In the genomic region with DNA sequence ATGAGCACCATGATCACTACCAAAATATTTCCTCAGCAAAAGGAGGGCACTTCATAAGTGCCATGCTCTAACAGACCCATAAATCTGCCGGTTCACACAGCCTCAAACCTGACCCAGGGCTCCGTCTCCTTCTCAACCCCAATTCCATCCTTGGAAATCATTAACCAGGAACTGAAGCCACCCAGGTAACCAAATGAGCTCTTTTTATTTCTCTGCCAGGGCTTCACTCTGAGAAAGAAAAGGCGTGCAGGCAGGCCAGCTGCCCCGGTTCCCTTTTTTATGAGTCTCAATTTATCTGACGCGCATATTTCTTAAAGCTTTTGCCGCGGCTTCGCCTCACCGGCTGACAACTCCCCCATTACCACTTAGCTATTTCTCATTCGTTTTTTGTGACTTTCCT, we compare ENCODE assay signal across 22 mouse cellular contexts.
DNase-seq lines count a peak whose midpoint lies in the region; ATAC-seq lines count a peak whose summit lies in the region.
"Had no signal": no experiment of that assay in that cellular context is flagged by ENCODE, and none has a peak within 500 bp of the region (broad histone marks: within the 10 kb centered on the region; RNA-seq: fewer than 3 reads in every experiment).

No protein-coding gene starts in this region.

- H3K27ac ChIP-seq in neural tube, embryonic 11.5 days (ENCODE audit: low read depth, low read length): no peak overlapping the region
- H3K27ac ChIP-seq in kidney, embryonic 14.5 days (ENCODE audit: low read depth, low read length): peak overlapping the region; percentile 47; the same call in 1 of the 2 replicates
- H3K27ac ChIP-seq in forebrain, embryonic 14.5 days (ENCODE audit: low read depth, low read length): no peak overlapping the region
- H3K27ac ChIP-seq: embryonic facial prominence, embryonic 10.5 days; gastrocnemius, adult 2 months; heart, adult 2 months; hindbrain, embryonic 10.5 days; lung, embryonic 15.5 days; midbrain, embryonic 12.5 days had no signal

- H3K4me2 ChIP-seq in neural tube, embryonic 11.5 days (ENCODE audit: low read depth): no peak overlapping the region
- H3K4me2 ChIP-seq in kidney, embryonic 14.5 days (replicated peaks; ENCODE audit: low read depth, low read length): no peak overlapping the region
- no peak overlapping the region for H3K4me2 ChIP-seq in forebrain, embryonic 14.5 days (ENCODE audit: low read length)
- H3K4me2 ChIP-seq: lung, embryonic 15.5 days; midbrain, embryonic 12.5 days had no signal

- no peaks in the 10 kb centered on the region for H3K27me3 ChIP-seq in neural tube, embryonic 11.5 days (ENCODE audit: control insufficient read depth, insufficient read depth, low read length)
- no peaks in the 10 kb centered on the region for H3K27me3 ChIP-seq in kidney, embryonic 14.5 days (ENCODE audit: control insufficient read depth, insufficient read depth, low read length)
- H3K27me3 ChIP-seq in forebrain, embryonic 14.5 days (replicated peaks; ENCODE audit: control insufficient read depth, insufficient read depth, low read length): no peaks in the 10 kb centered on the region
- H3K27me3 ChIP-seq: lung, embryonic 15.5 days; midbrain, embryonic 12.5 days had no signal

- intact Hi-C loops in left cerebral cortex, postnatal 10 days (cut with DNase I): no loop called here

- H3K9me3 ChIP-seq in neural tube, embryonic 11.5 days (ENCODE audit: control insufficient read depth, low read length): no peaks in the 10 kb centered on the region
- no peaks in the 10 kb centered on the region for H3K9me3 ChIP-seq in kidney, embryonic 14.5 days (ENCODE audit: control insufficient read depth, low read length)
- H3K9me3 ChIP-seq in forebrain, embryonic 14.5 days (replicated peaks; ENCODE audit: control insufficient read depth, low read length): no peaks in the 10 kb centered on the region
- H3K9me3 ChIP-seq: embryonic facial prominence, embryonic 10.5 days; hindbrain, embryonic 10.5 days; lung, embryonic 15.5 days; midbrain, embryonic 12.5 days had no signal

- 0 out of 2 replicates have a peak, but pooled peaks have one; percentile 35 for ATAC-seq in neural tube, embryonic 11.5 days (ENCODE audit: insufficient read depth, low FRiP score, low TSS enrichment)
- peak; percentile 75; the same call in 1 of the 2 replicates for ATAC-seq in kidney, embryonic 14.5 days (ENCODE audit: low FRiP score, low TSS enrichment)
- no peak for ATAC-seq in forebrain, embryonic 14.5 days
- ATAC-seq: forebrain, embryonic 16.5 days had no signal

- H3K4me3 ChIP-seq in neural tube, embryonic 11.5 days (ENCODE audit: low read depth, low read length): no peak overlapping the region
- H3K4me3 ChIP-seq in kidney, embryonic 14.5 days (ENCODE audit: low read length): no peak overlapping the region
- H3K4me3 ChIP-seq in forebrain, embryonic 14.5 days (ENCODE audit: low read depth, low read length): no peak overlapping the region
- H3K4me3 ChIP-seq: embryonic facial prominence, embryonic 10.5 days; gastrocnemius, adult 2 months; heart, adult 2 months; hindbrain, embryonic 10.5 days; lung, embryonic 15.5 days; midbrain, embryonic 12.5 days; myocyte had no signal

- 42% methylated on average over 11 of the region's 11 CpGs for WGBS in neural tube, embryonic 11.5 days
- 28% methylated on average over 11 of the region's 11 CpGs for WGBS in kidney, embryonic 14.5 days
- 74% methylated on average over 11 of the region's 11 CpGs for WGBS in forebrain, embryonic 14.5 days

- H3K4me1 ChIP-seq in neural tube, embryonic 11.5 days (ENCODE audit: control insufficient read depth, insufficient read depth, low read length): no peaks in the 10 kb centered on the region
- H3K4me1 ChIP-seq in kidney, embryonic 14.5 days (ENCODE audit: control insufficient read depth, insufficient read depth, low read length): 0 out of 2 replicates have a peak, but pooled peaks cover 3% of the 10 kb centered on the region
- no peaks in the 10 kb centered on the region for H3K4me1 ChIP-seq in forebrain, embryonic 14.5 days (ENCODE audit: control insufficient read depth, insufficient read depth, low read length)
- H3K4me1 ChIP-seq: embryonic facial prominence, embryonic 10.5 days; hindbrain, embryonic 10.5 days; lung, embryonic 15.5 days; midbrain, embryonic 12.5 days had no signal

- H3K9ac ChIP-seq in neural tube, embryonic 11.5 days (ENCODE audit: low read length): no peak overlapping the region
- H3K9ac ChIP-seq in kidney, embryonic 14.5 days (ENCODE audit: low read depth, low read length): no peak overlapping the region
- H3K9ac ChIP-seq in forebrain, embryonic 14.5 days (ENCODE audit: low read length): no peak overlapping the region
- H3K9ac ChIP-seq: lung, embryonic 15.5 days; midbrain, embryonic 12.5 days had no signal

- no peak for DNase-seq in neural tube, embryonic 11.5 days (ENCODE audit: low spot score)
- no peak for DNase-seq in neural tube, embryonic 10.5 days (ENCODE audit: extremely low spot score, low spot score)
- DNase-seq in kidney, postnatal 4 days: peak; percentile 38 to 58
- DNase-seq in yolk sac, embryonic 10.5 days (ENCODE audit: low spot score): peak; percentile 6
- DNase-seq in forebrain, embryonic 14.5 days (ENCODE audit: low spot score): no peak
- DNase-seq in left cerebral cortex, postnatal 10 days (ENCODE audit: extremely low spot score in 1 of 2, low spot score in 2 of 2): no peak
- no peak for DNase-seq in adrenal gland, adult (ENCODE audit: inconsistent age in 2 of 2, low spot score in 1 of 2)
- DNase-seq: adrenal gland, postnatal 14 days; B cell, adult 2 months; cerebellum, adult 18-20 months; gastrocnemius, adult 2 months; heart, adult 2 months; layer of hippocampus, adult 9-11 months; liver; right cerebral cortex, postnatal 14 days had no signal

- no peaks in the 10 kb centered on the region for H3K36me3 ChIP-seq in neural tube, embryonic 11.5 days (ENCODE audit: control insufficient read depth, insufficient read depth, low read length)
- H3K36me3 ChIP-seq in kidney, embryonic 14.5 days (ENCODE audit: control insufficient read depth, insufficient read depth, low read length): no peaks in the 10 kb centered on the region
- no peaks in the 10 kb centered on the region for H3K36me3 ChIP-seq in forebrain, embryonic 14.5 days (ENCODE audit: control insufficient read depth, insufficient read depth, low read length)
- H3K36me3 ChIP-seq: embryonic facial prominence, embryonic 10.5 days; hindbrain, embryonic 10.5 days; lung, embryonic 15.5 days; midbrain, embryonic 12.5 days had no signal

Comparison
In these comparisons a context has a peak if more than half of its experiments do, and no peak if none do; other contexts are left out.
1. DNase-seq: peak in kidney, postnatal 4 days (2 of 2) and yolk sac, embryonic 10.5 days (single experiment); none in neural tube, embryonic 11.5 days (single experiment), neural tube, embryonic 10.5 days (single experiment), forebrain, embryonic 14.5 days (single experiment), left cerebral cortex, postnatal 10 days (0 of 2) and adrenal gland, adult (0 of 2).